Mouse (Mus musculus) right cerebral cortex, adult 2 months (tissue): ENCODE results near the gene Il25.
A peak's percentile ranks its signal among the peaks of the same experiment; 100 is the strongest.
"Not testable (repeated sequence)": the region's sequence is repeated elsewhere in the genome, so short reads cannot be mapped to it uniquely, and the experiment has no call there.

Experiments
- DNase-seq, 2 experiments: peaks; one replicate each; pipeline ENCODE4 v3.0.0; 2021 to 2022; ENCODE audit warnings: low spot score in 2 of 2

Il25 gene

DNA sequence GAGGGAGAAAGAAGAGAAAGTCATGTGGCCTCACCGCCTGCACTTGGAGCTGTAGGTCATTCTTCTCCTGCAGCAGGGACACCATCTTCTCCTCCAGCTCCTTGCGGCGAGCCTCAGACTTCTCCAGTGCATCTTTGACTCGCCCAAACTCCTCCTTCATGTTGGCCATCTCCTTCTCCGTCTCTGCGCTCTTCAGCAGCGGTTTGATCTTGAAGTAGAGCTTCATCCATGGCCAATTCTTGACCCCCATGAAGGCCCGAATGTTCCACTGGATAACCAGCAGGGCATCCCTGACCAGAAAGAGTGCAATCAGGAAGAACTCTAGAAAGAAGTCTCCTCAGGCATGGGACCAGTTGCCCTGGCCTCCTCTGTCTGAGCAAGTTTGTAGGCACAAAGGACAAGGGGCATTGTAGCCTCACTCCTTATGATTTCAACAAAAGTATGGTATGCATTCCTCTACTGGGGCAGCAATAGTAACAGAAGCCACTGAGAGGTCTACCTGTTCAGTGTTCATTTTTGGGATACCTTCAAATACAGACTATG is 21.2 kb downstream of the Il25 start:
- DNase-seq = no peak

DNA sequence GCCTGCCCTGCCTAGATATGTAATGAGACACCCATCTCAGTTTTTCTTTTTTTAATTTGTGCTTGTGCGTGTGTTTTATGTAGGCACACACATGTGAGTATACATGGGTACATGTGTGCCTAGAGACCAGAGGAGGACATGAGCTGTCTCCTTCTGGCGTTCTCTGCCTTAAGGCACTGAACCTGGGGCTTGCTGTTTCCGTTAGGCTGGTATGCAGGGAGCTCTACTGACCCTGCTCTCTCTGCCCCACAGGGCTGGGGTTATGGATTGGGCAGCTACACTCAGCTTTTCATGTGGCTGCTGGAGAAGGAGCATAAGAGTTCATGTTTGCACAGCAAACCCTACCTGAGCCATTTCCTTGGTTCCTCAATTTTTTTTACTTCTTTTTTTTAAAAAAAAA is 22.0 kb downstream of the Il25 start:
- no peak for DNase-seq

DNA sequence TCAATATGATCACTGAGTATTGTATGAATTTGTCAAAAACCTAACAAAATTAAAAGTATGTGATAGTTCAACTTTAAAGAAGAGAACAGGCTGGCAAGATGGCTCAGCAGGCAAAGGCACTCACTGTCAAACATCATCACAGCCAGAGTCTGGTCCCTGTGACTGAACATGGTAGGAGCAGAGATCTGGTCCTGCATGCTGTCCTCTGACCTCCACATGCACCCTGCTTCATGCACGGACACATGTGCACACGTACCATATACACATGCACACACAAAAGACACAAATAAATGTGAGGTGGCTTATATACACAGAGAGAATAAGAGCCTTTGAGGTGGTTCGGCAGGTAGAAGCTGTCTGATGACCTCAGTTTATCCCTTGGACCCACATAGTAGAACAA is 23.0 kb downstream of the Il25 start:
- DNase-seq = no peak

DNA sequence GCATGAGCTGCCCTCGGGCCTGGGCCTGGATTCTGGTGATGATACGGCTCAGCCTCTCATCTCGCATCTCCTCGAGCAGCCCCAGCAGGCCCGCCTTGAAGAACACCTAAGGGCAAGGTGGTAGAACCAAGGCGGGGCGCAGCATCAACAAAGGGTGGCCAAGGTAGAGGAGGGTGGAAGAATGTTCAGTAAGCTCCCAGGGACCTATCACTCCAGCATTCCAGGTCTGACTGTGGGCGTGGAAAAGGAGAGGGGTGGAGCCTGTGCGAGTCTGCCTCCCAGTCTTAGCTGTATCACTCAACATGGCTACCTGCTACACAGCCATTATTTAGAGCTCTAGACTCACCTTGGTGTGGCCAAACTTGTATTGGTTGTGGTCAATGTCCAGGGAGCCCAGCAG is 24.0 kb downstream of the Il25 start:
- DNase-seq = no peak

DNA sequence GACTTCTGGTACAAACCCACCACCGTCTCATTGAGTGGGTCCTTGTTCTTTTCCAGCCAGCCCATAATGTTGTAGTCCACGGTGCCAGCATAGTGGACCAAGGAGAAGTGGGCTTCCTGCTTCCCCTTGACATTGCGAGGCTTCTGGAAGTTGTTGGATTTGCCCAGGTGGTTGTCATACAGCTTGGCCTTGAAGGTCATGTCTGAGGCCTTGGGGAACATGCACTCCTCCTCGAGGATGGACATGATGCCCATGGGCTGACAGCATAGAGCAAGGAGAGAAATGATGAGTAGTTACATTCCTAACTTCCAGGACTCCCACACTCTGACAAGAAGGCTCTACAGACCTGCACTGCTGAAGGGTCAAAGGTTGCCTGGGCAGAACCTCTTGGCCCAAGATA is 26.0 kb downstream of the Il25 start:
- DNase-seq = no peak

DNA sequence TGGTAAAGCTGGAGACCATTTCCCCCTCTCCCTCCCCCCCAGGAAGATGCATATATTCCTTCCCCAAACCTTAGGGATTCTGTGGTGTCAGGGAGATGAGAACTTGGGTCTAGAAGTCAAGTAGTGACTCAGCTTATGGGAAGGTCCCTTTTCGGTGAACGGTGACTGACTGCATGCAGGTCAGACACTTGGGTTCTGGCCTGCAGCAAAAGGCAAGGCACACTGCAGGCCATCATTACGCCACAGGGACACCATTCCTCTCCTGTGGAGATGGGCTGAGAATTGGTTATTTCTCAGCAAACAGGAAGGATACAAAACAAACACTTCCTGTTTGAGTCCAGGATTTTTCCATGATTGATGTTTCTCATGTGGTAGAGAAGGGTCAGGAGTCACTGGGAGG is 26.7 kb downstream of the Il25 start:
- no peak for DNase-seq

DNA sequence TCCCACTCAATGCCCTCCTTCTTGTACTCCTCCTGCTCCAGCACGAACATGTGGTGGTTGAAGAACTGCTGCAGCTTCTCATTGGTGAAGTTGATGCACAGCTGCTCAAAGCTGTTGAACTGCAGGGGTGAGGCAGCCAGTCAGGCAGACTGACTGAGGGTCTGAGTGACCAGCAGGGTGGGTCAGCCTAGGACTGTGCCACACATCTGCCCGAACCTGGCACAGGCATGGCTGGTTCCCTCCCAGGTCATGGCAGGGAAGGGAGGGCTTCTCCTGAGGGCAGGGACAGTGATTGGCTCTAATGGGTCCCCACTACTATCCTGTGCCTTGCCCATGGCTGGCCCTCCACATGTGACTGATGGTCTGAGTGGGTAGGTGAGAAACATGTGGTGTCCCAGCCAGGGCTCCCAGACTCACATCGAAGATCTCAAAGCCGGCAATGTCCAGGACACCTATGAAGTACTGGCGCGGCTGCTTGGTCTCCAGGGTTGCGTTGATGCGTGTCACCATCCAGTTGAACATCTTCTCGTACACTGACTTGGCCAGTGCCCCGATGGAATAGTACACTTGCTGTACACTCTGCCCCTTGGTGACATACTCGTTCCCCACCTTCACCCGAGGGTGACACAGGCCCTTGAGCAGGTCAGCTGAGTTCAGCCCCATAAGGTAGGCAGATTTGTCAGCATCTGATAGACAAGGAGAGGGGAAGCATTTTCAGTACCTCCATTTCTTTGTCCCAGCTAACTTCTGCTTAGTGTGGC is 27.5 kb downstream of the Il25 start:
- not testable (repeated sequence) for DNase-seq

DNA sequence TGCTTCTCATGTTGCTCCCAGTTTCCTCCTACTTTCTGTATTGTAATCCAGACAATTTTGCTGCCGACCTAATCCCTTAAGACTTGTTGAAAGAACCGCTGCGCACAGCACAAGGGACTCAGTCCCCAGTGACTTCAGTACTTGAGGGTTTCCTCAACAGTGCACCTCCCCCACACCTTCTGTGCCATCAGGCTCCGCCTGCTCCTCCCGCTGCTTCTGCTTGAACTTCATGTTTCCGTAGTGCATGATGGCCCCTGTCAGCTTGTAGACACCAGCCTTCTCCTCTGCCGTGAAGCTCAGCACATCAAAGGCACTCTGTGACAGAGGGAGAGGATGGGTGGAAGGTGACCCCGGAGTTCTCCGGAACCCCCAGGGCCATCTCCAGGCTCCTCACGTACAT is 28.3 kb downstream of the Il25 start:
- DNase-seq = peak; percentile 22 to 34

DNA sequence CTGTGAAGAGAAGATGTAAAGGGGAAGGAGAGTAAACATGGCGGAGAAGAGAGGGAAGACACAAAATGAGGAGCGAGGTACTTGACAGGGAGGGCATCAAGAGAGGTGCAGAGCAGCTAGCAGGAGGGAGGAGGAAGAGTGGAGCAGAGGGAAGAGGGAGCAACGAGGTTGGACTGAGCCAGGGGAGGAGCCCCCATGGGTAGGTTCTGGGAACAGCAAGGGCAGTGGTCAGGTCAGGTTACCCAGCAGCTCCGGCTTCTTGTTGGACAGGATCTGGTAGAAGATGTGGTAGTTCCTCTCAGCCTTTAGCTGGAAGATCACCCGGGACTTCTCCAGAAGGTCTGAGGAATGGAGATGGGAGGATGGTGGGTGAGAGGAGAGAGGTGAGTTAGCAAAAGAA is 29.0 kb downstream of the Il25 start:
- no peak for DNase-seq

DNA sequence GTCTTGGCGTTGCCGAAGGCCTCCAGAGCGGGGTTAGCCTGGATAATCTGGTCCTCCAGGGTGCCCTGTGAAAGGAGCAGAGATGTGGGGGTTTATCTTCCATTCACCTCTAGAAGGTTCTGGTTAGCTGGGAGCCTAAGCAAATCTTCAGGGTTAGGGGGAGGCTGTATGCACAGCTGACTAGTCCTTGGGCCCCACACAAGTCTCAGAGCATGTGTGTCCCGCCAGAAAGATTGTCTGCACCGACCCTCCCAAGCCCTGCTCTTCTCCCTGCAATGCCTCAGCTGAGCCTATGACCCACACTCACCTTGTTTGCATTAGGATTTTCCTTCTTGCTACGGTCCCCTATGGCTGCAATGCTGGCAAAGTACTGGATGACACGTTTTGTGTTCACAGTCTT is 30.2 kb downstream of the Il25 start:
- DNase-seq = no peak

DNA sequence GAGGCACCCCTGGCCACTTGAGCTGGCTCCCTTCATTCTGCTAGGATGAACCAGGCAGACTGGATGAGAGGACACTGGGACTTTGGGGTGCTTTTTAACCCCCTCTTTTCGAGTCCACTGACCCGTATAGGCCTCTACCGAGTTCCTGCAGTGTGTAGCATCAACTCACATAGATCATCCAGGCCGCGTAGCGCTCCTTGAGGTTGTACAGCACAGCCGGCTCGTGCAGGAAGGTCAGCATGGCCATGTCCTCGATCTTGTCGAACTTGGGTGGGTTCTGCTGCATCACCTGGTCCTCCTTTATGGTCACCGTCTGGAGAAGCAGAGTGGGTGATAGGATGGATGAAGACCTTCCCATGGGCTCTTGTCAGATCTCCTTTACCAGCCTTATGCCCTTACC is 31.2 kb downstream of the Il25 start:
- no peak for DNase-seq

DNA sequence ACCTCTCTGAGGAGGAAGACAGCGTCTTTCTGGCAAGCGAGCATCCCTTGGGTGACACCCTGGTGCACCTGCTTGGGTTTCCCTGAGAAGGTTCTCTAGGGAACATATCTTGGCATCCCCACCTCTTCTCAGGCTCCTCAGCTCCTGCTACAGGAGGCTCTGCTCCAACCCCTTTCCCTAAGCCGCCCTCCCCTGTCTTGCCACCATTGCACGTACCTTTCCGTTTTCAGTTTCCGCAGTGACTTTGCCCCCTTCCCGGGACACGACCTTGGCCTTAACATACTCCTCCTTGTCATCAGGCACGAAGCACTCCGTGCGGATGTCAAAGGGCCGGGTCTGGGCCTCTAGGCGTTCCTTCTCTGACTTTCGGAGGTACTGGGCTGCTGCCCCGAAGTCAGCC is 32.5 kb downstream of the Il25 start:
- DNase-seq = no peak

DNA sequence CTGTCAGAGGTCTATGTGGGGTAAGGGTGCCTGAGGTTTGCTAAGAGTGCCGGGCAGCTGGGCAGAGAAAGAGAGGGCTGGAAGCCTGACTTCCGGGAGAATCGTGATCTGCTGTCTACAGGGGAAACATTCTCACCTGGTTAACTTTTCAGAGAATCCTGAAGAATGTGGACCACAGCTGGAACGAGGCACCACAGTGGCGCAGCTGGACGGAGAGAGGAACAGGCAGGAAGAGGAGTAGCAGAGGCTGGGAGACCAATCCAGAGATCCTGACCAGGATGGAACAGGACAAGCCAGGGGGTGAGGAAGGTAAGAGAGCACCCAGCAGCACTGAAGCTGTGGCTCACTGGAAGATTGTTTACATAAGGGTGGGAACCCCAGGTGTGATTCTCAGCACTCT is 33.1 kb downstream of the Il25 start:
- DNase-seq = no peak

DNA sequence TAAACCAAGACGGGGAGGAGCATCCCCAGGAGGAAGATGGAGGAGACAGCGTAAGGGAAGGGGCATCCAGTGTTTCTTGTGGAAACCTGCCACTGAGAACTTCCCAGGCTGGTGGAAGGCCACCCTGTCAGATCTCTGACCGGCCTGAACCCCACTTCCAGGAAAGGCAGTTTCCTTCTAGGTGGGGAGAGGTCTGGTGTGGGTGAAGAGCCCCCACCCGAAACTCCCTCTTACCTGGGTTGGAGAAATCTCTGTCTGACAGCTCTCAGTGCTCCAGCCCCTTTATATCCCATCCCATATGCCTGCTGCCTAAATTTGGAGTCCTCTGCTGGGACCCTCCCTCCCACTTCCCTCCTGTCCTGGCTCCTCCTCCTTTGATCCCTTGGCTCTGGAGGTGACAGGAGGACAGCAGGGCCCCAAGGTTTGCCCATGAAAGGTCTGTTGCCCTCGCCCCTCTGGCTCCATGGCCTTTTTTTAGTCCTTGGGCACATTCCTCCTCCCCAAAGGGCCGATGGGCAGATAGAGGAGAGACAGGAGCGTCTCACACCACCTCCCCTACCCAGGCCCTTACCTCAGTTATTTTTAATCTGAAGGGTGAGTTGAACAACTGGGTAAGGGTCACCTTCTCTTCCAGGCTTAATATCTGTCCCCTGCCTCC is 34.0 kb downstream of the Il25 start, which contains the start of gene Myh6:
TSS of gene Myh6 (minus strand) at position 608 of the 658 bp plus-strand sequence.
- no peak for DNase-seq

DNA sequence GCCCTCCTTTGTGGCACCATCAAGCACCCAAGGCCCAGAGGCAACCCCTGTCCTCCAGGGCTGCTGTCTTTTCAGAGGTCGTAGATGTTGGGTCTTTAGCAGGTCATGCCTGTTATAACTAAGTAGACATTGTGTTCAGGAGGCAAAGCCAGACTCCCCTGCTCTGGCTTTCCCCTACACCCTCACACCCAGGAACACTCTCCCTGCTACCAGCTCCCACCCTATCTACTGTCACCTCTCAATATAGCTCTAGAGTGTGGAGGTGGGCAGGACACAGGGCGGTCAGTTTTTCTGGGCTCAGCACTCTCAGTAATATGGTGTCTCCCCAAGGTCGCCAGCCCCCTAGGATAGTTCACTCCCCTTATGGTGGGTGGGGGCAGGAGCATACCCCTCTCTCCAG is 35.4 kb downstream of the Il25 start:
- DNase-seq = no peak

DNA sequence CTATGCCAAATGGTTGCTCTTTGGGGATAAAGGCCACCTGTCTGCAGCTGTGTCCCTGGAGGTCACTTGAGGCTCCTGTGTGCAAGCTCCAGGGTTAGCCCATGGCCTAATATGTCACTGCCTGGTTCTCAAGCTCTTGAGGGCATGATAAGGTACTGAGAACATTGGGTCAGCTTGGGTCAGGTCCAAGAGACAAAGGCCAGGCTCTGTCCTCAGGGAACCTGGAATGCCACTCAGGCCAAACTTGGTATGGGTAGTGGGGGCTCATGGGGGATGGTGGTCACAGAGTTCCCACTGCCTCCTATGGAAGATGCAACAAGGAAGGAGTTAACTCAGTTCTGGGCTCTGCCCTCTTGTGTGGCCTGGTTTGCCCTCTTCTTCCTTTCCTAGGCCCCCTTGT is 35.8 kb downstream of the Il25 start:
- DNase-seq = no peak

DNA sequence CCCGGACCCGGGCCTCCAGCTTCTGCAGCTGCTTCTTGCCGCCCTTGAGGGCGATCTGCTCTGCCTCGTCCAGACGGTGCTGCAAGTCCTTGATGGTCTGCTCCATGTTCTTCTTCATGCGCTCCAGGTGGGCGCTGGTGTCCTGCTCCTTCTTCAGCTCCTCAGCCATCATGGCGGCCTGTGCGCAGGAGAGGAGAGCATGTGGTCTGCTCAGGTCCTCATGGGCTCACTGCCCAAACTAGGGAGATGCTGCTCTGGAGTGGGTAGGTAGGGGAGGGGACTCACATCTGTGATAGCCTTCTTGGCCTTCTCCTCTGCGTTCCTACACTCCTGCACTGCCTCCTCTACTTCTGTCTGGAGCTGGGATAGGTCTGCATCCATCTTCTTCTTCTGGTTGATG is 40.3 kb downstream of the Il25 start:
- not testable (repeated sequence) for DNase-seq

DNA sequence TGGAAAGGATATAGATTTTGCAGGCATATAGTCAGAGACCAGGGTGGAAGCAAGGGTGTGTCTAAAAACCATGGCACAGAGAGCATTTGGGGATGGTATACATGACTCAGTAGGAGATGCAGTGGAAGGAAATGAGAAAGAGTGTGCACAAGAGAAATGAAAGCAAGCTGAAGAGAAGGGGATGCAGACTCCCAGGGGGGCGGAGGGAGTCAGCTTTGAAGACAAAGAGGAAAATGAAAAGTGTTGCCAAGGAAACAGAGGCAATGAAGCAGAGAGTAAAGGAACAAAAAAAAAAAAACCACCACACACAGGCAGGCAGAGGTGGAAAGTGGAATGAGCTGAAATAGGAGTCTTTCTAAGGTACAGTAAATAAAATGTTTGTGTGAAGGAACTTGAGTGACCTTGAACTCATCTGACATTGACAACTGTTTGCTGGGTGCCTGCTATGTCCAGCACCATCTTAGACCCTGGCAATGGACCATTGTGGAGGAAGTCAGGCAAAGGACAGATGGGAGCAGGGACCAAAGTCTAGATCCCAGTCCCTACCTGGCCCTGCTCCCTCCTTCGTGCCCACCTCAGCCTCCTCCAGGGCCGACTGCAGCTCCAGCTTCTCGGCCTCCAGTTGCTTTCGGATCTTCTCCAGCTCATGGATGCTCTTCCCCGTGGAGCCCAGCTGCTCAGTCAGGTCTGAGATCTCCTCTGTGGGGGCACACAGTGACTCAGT is 41.7 kb downstream of the Il25 start:
- peak; percentile 28 to 43 for DNase-seq

DNA sequence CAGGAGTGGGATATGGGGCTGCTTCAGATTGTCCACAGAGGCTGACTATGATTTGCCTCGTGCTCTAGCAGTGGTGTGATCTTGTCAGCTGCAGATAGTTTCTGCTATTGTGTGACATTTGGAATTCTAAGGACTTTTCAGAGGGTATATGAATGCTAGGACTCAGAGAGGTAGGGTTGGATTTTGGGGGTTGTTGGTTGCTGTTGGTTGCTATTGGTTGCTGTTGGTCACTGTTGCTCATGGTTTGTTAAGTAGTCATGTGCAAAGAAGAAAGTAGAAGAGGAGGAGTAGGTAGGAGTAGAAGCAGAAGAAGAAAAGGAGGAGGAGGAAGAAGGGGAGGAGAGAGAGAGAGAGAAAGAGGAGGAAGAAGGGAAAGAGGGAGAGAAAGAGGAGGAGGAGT is 44.1 kb downstream of the Il25 start, which contains the start of gene Gm17428:
TSS of gene Gm17428 (plus strand) at position 301 of the 400 bp plus-strand sequence.
- no peak for DNase-seq

DNA sequence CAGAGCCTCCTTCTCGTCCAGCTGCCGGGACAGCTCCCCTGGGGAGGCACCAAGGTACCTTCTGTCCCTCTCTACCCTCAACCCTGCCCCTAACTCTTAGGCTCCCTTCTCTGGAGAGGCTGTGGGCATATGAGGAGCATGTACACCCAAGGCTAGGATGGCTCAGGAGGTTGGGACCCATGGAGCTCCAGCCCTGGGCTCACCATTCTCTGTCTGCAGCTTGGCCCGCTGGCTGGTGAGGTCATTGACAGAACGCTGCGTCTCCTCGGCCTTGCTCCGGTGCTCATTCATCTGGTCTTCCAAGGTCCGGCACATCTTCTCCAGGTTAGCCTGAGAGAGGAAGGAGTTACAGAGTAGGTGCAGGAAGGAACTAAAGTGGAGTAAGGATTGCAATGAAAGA is 46.2 kb downstream of the Il25 start:
- no peak for DNase-seq

DNA sequence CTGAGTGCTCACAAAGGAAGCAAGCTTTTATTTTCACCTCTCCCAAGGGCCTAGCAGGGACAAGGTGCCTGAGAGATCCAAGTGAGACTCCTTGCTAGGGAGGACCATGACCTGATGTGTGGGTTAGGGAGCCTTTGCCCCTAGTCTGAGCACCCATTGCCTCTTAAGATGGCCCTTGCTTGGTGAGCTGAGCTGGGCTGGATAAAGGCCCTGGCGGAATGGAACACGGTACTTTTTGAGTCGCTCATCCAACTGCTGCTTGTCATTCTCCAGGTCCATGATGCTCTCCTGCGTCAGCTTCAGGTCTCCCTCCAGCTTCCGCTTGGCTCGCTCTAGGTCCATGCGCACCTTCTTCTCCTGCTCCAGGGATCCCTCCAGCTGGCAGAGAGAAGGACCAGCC is 49.4 kb downstream of the Il25 start:
- DNase-seq = no peak
